Mouse (Mus musculus): ENCODE results near the gene Magi1.

DNA sequence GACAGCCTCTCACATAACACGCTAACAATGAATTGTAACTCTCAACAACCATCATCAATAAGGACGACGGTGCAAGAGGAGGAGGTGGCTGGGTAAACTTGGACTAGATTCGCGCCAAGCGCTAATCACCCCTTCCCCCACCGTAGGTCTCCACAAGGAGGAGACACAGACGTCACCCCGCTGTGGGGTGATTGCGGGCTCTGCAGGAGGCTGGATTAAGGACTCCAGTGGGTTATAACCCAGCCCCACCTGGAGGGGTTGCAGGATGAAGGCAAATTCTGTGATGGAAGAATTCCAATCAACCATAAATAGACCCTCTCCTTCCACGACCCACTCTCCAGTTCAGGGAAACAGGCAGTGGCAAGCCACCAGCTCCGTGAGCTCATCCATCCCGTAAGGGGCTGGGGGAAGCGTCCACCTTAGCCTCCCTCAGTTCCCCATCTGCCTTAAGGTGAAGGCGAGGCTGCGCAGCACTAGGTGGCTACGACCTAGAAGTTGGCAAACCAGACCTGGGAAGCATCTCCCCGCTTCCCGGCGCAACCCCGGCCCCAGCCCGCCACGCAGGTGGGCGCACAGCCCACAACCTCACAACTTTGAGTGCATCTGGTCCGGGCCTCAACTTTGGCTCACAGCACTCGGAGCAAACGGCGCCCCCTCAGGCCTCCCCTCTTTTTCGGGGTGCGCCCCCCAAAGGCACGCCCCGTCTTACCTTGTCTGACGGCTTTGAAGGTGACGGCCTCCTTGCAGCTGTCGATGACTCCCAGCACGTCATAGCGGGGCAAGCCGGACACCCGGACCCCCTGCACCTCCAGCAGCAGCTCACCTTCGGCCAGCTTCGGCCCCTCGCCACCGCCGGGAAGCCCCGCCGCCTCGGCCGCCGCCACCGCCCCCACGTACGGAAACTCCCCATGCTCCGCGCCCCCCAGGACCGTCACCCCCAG lies 1.1 kb downstream of the Magi1 start:
- TF ChIP-seq CTCF (IDR thresholded peaks at IDR 0.05; ENCODE audit: borderline replicate concordance, extremely low read depth, insufficient read depth, insufficient read length) (no peak), POLR2A (IDR thresholded peaks at IDR 0.05; ENCODE audit: borderline replicate concordance, extremely low read depth, insufficient read depth, insufficient read length, poor library complexity, severe bottlenecking) (no peak)

Measured in brain, embryonic 14.5 days (tissue).